Mouse (Mus musculus): ENCODE measurements at regions not wholly inside any gene's neighbourhood (a gene's known extent, or its start where the extent isn't known, plus 50 kb on each side); places are given as distances from the start of the nearest gene placed in this dataset.

- no peak for TF ChIP-seq POLR2A (IDR thresholded peaks at IDR 0.05; ENCODE audit: control insufficient read depth, low read depth, low read length)
- no peak for TF ChIP-seq CTCF (IDR thresholded peaks at IDR 0.05; ENCODE audit: control insufficient read depth, insufficient read depth, insufficient replicate concordance, low read depth, low read length)
These were observed 112.8 kb downstream of the Chic2 start for GRCm38 (mm10) chr5:74931765-74932164.

Data from testis, adult 2 months (tissue).